Mouse (Mus musculus): ENCODE measurements around the gene Tnfaip2.
A peak's percentile ranks its signal among the peaks of the same experiment; 100 is the strongest.

The Tnfaip2 gene

DNA sequence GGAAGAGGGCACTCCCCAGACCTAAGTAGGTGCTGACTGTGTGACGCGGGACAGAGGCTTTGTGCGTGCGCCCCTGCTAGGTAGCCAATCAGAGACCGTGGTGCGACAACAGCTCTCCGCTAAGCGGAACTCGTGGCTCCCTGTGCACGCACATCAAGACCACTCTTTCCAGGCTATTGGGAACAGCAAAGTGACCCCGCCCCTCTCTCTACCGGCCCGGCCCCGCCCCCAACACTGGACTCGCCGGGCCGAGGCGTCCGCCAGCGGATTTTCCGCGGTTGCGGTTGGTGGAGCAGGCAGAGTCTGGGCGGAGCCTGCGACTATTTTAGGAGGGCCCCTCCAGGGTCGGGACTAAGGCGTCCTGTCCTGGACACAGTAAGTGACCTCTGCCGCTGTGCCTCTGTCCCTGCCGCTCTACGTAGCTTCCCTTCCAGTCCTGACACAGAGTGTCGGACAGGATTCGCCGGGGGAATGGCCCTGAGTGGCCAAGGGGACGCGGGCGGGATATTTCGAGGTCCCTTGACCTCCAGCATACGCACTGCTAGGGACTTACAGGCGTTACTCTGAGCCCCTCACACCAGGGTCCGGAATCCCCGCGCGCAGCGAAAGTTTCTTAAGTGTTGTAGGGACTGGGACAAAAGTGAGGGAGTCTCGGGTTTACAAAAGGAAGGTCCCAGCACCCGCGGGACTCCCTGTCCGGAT lies at the start of gene Tnfaip2:
Gene Tnfaip2 (plus strand): TSS at position 161 of the 702 bp plus-strand sequence.
- DNase-seq, result peak; percentile 86

DNA sequence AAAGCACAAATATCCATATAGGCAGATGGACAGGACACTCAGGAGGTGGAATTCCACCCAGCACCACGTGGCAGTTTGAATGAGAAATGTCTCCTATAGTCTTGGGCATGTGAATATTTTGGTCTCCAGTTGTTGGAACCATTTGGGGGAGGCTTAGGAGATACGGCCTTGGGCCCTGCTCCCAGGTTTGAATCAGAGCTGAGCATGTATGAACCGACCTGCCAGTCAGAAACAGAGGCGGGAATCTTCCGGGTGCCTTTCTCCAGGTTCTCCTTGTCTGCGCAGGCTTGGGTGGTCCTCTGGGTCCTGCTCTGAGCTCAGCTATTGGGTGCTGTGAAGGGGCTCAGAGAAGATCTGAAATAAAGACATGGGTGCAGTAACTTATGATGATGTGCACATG lies 48.3 kb upstream of the Tnfaip2 start:
- no peak for DNase-seq

DNA sequence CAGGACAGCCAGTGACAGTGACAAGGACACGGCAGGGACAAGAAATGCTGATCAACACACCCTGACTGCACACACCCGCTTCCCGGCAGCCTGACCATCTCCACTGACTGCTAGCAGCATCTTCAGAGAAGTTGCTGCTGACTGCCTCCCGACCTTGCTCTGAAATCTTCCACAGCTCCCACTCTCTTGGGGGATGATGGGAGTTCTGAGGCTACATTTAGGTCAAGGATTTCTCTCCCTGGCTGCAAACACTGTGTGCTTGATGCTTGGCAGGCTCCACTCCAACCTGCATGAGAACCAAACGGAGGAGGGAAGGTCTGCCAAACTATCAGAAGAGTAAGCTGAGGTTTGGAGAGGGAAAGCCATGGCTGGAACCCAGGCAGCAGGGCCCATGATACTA lies 45.3 kb upstream of the Tnfaip2 start:
- no peak for DNase-seq

DNA sequence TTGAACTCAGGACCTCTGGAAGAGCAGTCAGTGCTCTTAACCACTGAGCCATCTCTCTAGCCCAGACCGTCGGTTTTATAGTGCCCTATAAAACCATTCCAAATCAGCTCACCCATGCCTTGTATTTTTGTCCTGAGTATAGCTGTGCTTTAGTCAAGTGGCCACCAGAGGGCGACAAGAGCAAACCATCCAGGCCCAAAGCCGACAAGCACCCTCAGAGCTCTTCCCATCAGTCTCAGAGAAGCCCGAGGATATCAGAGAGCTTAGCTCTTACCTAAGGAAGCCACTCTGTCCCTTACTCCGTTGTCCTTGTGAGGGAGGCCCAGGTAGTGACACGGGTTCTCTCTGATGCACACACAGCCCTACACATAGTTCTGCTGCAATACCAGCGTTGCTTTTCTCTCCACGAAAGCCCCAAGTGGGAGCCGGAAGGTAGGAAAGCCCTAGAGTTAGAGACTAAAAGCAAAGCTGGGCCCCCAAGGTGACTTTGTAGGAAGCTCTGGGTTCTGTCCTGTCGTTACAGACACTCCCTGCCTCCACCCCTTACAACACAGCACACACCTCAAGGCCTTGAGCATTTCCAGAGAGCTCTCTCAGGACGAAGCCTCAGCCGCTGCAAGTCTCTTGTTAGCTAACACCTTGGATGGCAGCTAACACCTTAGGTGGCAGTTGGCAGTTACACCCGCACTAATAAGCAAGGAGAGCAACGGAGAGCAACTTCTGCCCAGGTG lies 40.6 kb upstream of the Tnfaip2 start:
- peak; percentile 70 for DNase-seq

DNA sequence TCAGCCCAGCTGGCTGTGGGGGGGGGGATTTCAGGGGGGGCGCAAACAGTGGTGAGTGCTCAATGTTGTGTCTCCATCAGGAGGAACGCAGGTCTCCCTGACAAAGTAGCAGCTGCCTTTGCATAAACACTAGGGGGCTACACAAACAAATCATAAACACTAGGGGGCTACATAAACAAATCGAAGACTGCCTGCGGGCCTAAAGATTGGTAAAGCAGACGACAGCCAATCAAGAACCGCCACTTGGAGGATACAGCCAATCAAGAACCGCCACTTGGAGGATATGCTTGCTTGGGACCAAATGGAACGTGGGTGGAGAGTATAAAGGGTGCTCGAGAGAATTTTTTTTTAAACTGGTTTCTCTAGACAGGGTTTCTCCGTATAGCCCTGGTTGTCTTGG lies 37.4 kb upstream of the Tnfaip2 start:
- DNase-seq, result no peak

DNA sequence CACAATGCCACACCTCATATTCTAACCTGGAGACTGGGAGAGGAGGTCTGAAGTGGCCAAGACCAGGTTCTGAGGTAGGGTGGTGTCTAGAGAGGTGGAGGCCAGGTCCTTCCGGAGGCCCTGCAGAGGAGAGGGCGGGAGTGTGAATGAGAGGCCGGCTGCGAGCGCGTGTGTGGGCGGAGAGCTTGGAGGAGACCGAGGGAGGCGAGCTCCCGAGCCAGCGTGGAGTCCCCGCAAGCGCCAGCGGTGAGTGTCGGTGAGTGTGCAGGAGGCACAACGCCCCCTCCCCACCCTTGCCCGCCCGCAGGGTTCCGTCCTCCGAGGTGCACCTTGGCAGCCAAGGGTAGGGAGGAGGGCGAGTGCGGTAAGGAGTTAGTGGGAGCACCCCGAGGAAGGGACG lies 35.6 kb upstream of the Tnfaip2 start, which contains the start of gene Lbhd2:
Gene Lbhd2 (plus strand): TSS at position 188 of the 400 bp plus-strand sequence.
- no peak for DNase-seq

DNA sequence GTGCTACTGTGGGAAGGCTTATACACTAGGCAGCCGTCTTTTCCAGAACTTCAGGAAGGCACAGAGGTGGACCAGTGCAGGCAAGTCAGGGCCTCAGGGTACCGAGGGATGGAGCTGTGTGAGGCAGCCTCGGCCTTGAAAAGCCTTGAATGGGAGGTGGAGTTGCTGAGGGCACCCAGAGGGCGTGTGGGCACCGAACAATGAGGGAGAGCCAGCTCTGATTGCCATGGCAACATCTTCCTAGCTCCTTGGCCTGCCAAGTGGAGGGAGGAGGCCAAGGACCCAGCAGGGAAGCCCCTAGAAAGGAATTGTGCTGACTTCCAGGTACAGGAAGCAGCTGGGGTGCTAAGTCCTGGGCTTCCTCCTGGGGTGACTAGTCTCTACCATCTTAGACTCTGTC lies 32.7 kb upstream of the Tnfaip2 start:
- DNase-seq, result no peak

DNA sequence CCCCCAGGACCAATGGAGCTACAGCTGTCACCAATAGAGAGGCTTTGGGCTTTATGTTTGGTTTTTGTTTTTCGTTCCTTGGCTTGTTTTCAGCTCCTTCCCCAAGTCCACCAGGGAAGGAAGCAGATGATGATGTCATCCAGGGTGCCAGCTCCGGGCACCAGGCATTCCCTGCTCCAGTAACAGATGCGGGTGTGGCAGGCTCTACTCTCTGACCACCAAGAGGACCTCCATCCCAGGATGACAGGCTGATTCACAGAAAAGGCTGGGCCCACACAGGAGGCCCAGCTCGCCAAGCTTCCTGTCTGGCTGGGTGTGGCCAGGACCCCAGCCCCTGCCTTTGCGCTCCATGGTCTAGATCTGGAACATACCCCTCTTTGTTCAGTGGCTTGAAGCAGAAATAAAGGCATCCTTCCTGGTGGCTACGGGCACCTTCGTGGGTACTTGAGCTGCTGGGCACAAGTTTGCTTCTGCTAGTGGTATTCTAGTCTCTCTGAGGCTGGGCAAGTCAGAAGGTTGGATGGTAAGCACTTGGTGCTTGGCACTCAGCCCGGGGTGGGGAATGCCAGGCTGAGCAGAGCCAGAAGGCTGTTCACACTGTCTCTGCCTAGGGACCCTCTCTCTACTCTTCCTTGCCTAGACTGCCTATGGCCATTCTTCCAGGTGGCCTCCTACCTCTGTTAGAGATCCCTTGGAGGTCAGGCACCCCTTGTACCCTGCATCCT lies 30.5 kb upstream of the Tnfaip2 start:
- no peak for DNase-seq

DNA sequence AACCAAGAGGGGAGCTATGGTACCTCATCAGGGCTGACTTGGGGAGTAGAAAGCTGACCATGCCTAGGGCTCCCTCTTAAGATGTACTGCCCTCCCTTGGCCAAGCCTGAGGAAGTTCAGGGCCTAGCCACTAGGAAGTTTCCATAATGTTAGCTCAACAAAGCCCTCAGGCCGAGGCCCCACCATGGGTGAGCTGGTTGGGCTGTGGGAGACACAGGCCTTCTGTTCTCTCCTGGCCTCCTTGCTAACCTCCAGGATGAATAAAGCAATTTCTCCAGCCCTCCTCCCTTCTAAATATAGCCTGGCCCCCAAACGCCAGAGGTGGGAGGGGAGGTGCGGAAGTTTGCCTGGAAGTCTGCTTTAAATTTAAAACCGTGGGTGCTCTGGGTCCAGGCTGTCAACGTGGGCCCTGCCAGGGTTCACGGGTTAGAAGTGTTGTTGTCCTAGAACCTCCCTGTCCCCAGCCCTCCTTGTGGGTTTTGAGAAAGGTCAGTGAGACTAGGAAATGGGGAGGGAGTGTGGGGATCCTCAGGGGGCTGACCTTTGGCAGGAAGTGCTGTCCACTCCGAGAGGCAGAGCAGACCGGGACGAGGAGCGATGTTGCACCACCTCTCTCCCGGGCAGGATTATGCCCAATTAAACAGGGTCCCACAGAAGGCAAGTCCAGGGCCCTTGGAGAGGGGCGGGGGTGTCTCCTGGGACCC lies 29.5 kb upstream of the Tnfaip2 start:
- no peak for DNase-seq

DNA sequence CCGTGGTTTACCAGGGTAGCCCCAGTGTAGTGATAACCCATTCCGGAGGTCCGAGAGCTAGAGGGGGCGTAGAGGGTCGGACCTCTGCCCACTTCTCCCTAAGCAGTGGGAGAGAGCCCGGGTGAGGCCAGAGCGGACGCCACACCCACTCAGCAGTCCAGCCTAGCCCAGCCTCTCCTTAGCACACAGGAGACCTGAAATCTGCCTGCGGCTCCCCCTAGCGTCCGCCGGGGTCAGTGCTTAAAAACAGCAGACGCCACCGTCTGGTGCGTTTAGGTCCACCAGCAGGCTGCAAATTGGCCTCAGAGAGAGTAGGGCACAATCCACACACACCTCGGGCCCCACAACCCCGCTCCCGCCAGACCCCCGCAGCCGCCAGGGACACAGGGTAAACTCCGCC lies 29.0 kb upstream of the Tnfaip2 start:
- DNase-seq, result peak; percentile 88

DNA sequence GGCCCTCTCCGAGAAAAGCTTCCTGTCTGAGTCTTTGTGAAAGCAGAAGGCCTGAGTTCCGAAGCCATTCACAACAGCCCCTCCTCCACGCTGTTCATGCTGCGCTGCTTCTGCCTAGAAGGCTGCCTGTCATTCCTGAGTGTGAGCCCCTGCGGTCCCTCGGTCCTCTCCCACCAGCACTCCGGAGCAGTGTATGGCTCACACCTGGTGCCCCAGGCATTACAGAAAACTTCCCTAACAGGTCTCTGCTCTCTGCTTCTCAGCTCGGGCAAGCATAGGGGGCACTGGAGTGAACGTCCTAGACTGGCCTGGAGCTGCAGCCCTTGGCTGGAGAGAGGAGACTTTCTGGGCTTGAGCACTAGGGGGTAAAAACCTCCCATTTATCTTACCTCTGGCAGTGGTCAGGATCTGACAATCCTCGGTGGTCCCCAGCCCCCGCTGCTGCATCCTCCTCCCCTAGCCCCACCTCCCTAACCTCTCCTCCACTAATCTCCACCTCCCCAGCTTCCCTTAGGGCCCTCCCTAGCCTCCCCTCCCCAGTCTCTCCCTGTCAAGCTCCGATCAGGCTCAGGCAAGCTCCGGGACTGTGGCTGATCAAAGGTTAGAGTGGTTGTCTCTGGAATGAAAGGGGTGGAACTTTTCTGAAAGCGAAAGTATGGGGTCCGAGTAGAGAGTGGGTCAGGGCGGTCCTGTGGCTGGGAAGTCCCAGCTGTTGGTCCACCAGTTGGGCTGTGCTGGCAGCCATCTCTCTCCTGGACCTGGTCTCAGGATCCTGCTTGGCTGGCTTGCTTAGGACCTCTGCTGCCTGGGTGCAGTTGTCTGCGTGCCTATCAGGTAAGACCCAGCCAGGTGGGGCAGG lies 25.1 kb upstream of the Tnfaip2 start, which contains the start of gene Exoc3l4:
Gene Exoc3l4 (plus strand): TSS at position 97 of the 859 bp plus-strand sequence.
- peak; percentile 50 for DNase-seq

DNA sequence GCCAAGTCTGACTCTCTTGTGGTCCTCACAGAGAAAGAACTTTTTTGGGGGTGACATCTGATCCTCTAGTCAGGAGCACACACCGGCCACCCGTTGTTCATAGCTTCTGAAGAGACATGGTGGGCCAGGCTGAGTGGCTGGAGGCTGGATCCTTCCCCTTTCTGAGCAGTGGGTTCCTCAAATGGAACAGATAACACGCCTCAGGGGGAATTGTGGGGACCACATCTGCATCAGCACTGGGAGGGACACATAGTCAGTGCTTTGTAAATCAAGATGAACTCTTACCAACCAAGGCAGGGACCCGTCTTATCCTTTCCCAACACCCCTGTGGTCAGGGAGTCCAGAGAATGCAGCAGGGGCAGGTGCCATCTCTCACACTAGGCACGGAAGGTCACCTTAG lies 22.4 kb upstream of the Tnfaip2 start:
- DNase-seq, result no peak

DNA sequence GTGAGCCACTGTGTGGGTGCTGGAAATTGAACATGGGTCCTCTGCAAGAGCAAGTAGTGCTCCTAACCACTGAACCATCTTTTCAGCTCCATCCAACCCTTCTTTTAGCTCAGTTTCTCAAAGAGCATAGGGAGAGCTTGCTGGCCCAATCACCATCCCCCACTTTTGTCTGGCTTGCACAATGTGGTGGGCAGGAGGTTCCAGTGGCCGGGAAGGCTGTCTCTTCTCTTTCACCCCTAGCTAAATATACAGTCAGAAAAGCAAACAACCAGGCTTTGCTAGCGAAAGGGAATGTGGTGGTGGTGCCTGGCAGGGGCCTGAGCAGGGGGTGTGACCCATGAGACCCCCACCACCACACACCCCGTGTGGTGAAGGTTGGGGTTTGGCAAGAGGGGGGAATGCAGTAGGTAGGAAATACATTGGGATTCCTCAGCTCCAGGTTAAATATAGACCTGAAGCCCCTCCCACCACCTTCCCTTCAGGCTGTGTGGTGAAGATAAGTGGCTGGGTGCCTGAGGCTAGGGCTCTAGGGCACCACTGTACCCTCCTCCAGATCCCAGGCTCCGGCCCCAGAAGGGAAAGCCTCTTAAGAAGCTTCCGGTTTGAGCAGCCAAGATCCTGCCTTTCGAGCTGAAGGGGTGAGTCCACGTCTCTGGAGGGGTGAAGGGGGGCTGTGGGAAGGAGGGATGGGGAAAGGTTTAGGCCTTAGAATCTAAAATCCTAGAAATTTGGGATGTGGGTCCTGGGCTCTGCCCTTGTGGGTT lies 21.1 kb upstream of the Tnfaip2 start:
- DNase-seq, result no peak

DNA sequence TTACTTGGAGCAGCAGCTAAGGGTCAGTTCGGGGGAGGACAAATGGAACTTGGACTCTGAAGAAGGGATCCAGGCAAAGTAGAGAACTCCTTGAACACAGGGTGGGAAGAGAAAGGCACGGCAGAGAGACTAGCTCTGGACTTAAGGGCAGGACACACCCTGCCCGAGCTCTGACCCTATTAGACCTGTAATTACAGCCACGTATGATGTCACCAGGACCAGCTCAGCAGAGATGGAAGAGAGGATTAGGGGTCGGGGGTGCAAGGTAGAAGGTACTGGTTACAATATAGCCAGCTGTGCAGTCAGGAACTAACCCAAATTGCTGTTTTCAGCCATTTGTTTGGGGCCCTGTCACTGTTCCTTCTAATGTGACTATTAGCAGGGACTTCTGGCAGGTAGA lies 19.4 kb upstream of the Tnfaip2 start:
- no peak for DNase-seq

DNA sequence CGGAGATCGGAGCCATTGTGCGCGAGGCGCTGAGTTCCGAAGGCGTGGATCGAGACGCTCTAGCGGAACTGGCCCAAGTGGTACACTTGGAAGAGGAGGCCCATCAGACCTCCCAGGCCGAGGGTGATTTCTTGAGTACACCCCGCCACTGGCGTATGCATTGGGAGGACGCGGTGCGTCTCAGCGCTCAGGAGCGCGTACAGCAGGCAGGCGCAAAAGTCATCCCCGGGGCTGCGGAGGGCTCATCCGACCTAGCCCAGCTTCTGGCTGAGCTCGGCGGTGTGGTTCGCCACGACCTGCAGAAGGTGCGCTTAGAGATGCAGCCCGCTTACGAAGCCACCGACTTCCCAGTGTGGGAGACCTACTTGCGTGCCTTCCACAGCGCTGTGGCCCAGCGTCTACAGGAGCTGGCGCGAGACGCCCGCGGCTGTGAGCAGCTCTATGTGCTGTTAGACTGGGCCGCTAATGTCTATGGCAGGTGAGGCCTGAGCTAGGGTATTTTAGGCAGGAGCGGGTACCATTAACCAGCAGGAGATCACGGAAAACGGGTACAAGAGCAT lies 18.6 kb upstream of the Tnfaip2 start:
- DNase-seq, result no peak

DNA sequence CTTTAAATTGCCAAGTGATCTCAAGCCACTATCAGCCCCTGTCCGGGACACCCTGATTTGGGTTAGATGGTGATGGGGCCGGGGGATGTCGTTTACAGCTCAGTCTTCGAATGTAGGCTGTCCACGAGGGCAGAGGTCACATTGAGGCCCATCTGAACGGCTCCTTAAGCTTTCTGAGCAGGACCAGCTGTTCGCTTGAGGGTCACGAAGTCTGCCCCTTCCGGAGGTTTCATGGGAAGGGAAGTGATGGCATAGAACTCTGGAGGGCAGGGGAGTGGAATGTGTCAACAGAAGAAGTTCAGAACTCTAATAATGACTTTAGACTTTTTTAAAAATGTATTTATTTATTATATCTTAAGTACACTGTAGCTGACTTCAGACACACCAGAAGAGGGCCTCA lies 17.7 kb upstream of the Tnfaip2 start:
- no peak for DNase-seq

DNA sequence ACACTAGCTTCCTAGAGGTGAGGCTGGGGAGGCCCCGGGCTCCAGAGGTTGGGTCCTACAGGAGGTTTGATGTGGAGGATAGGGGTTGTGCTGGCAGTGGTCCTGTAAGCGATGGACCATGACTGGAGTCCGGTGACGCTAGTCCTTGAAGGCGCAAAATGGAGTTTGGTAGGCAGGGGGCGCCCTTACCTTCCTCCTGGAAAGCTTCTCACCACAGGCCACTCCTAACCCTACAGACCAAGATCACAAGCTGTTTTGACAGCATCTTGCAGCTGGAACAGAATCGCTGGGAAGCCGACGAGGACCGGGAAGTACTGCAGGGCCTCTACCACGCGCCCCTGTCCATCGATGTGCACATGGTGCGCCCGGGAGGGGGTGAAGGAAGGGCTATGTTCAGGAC lies 17.0 kb upstream of the Tnfaip2 start:
- DNase-seq, result peak; percentile 86

DNA sequence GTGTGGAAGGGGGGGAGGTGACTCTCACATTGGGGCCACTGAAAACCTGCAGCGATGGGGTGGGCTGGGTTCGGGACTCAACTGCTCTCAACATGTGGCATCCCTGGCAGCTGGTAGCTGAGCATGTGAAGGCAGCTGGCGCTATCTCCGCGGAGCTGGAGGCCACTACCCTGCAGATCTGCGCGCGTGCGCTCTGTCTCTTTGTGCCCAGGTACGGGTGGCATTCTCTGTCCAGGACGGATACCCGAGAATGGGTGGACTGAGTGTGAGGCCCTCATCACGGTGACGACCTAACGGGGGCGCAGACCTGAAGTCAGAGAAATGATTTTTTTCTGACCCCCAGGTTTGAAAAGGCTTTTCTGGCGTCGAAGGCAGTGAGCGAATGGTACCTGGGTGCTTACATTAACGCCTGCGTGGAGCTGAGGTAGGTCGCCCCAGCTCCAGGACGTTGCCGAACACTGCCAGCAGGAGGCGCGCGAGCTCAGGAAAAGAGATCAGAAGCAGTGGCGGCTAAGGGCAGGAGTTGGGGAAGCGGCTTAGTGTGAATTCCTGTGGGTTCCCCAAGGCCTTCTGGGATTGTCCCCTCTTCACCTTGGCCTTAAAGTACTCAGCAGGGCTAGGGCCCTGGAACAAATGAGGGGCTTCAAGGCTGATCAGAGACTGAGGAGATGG lies 16.3 kb upstream of the Tnfaip2 start:
- peak; percentile 90 for DNase-seq

DNA sequence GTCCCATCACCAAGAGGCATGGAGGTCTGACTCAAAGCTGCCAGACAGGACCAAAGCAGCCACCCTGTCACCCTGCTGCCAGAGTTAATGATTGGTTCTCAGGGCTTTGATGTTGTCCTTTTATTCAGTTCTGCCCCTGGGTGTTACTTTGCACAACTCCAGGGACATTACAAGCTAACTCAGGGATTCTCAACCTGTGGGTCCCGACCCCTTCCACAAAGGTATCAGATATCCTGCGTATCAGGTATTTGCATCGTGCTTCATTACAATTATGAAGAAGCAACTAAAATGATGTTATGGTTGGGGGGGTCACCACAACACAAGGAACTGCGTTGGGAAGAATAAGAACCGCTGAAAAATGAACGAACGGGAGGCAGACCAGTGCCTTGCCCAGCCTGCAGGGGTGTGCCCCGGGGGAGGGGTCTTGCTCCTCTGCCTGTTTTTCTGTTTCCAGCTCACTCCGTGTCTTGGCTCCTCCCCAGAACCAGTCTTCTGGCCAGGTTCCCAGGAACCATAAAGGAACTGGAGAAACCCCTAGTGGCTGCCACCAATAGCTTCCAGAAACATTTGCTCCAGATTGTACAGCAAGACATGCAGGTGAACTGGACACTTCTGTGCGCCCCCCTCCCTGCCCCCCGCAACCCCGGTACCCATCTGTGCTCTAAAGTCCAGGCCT lies 14.7 kb upstream of the Tnfaip2 start:
- peak; percentile 67 for DNase-seq

DNA sequence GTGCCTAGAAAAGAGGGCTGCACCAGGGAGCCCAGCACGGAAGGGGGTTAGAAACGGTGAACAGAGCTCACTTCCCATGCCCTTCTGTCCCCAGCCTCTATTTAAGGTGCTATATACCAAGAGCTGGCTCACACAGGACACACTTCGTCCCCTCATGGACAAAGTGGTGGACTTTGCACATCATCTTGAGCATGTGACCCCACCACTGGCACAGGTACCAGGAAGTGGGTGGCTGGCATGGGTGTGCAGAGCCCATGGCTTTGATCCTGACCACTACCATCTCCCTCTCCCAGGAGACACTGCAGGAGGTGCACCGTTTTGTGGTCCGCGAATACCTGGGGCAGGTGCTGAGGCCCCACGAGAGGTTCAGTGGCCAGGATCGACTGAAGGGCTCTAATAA lies 13.9 kb upstream of the Tnfaip2 start:
- peak; percentile 63 for DNase-seq
